Mouse (Mus musculus) E14TG2a.4 (cell line): ENCODE measurements at regions not wholly inside any gene's neighbourhood (a gene's known extent, or its start where the extent isn't known, plus 50 kb on each side); places are given as distances from the start of the nearest gene placed in this dataset.

ENCODE experiments used
- CTCF ChIP-seq: conservative IDR thresholded peaks from 2 replicates; pipeline ENCODE4 v1.5.1; 2014; ENCODE audit warnings: low read length
- POU5F1 ChIP-seq: IDR thresholded peaks from 2 replicates; pipeline ENCODE4 v1.6.1; 2014; ENCODE audit warnings: low read length, borderline replicate concordance

DNA sequence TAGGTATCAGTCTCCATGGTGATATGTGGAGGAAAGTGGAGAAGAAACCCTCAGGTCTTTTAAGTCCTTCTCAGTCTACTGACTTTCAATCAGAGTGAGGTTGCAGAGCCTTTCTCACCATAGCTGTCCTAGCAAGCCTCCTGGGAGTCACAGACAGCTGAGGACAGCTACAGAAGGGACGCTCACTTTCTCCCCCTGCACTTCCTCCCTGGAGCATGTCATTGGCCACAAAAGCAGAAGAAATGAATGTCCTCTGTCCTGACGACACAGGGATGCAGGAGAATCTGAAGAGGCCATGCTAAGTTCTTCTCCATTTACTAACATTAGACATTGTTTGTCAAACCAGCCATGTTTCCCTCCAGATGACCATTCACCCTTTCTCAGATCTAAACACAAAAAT lies 2321.0 kb downstream of the 4930444P10Rik start:
- TF ChIP-seq CTCF: no peak
- TF ChIP-seq POU5F1: no peak
